Mouse (Mus musculus) lung, embryonic 14.5 days (tissue): ENCODE data around the gene Rabif. TPM values are rescaled to one million over a fixed set of nuclear protein-coding genes. Genes with fewer than 3 reads are reported as not detected.
"Not testable (repeated sequence)": the region's sequence is repeated elsewhere in the genome, so short reads cannot be mapped to it uniquely, and the experiment has no call there.

Experiments
- ATAC-seq: fragments of 200-750 bp; cut with Nextera tagmentation; 2 replicates; pipeline ENCODE4 v1.8.0; 2017; ENCODE audit warnings: mild to moderate bottlenecking, moderate TSS enrichment, moderate library complexity; ENCODE audit not compliant: insufficient read depth
- DNase-seq: peaks from one replicate; pipeline ENCODE4 v3.0.0-alpha.2; 2015
- H3K27ac ChIP-seq: fragments of 300-500 bp; sonication (generic); 2 replicates; pipeline ENCODE4 v1.5.1; 2014; ENCODE audit warnings: low read depth, mild to moderate bottlenecking, moderate library complexity
- H3K27me3 ChIP-seq: fragments of 300-500 bp; sonication (generic); 2 replicates; pipeline ENCODE4 v1.6.1; 2014; ENCODE audit warnings: low read length, control low read depth; ENCODE audit not compliant: insufficient read depth
- H3K36me3 ChIP-seq: fragments of 300-500 bp; sonication (generic); 2 replicates; pipeline ENCODE4 v1.6.1; 2014; ENCODE audit warnings: control low read depth; ENCODE audit not compliant: insufficient read depth
- H3K4me1 ChIP-seq: fragments of 300-500 bp; sonication (generic); 2 replicates; pipeline ENCODE4 v1.6.1; 2014; ENCODE audit warnings: antibody characterized with exemption, control low read depth; ENCODE audit not compliant: insufficient read depth
- H3K4me2 ChIP-seq: fragments of 300-500 bp; sonication (generic); 2 replicates; pipeline ENCODE4 v1.6.1; 2014; ENCODE audit warnings: mild to moderate bottlenecking
- H3K4me3 ChIP-seq: fragments of 300-500 bp; sonication (generic); 2 replicates; pipeline ENCODE4 v1.5.1; 2014; ENCODE audit warnings: low read depth, low read length
- H3K9ac ChIP-seq: fragments of 300-500 bp; sonication (generic); 2 replicates; pipeline ENCODE4 v1.6.1; 2014
- H3K9me3 ChIP-seq: fragments of 300-500 bp; sonication (generic); 2 replicates; pipeline ENCODE4 v1.6.1; 2016; ENCODE audit warnings: low read depth, low read length, control low read depth
- CTCF ChIP-seq: IDR thresholded peaks from 2 replicates; pipeline ENCODE4 v1.5.1; 2016; ENCODE audit warnings: antibody characterized with exemption, low read depth
- WGBS: fragments of 180-500 bp; shearing (Covaris S2); extraction: QIAGEN DNeasy Blood & Tissue Kit; methylation state at CpG from one replicate; pipeline ENCODE4 v1.1.7; 2014; 5-methylcytosine and 5-hydroxymethylcytosine counted together
- polyA plus RNA-seq: library from polyadenylated mRNA; unstranded; fragments of >200 nt; fragmentation: Nextera tagmentation; extraction: Ambion mirVana; gene quantifications from 2 replicates; pipeline ENCODE4 v1.2.1, GENCODE M21; 2014

Rabif gene
- polyA plus RNA-seq = 38.4 and 39.6 TPM in 2 replicates

GRCm38 (mm10) chr1:134494428-134495215, at the start of gene Rabif:
Gene Rabif (plus strand): TSS chr1:134494648.
- peak; percentile 99 for ATAC-seq
- DNase-seq = peak; percentile 99
- peak within 1 kb of the TSS; percentile 86 for H3K27ac ChIP-seq
- H3K4me1 ChIP-seq = 0 out of 2 replicates have a peak, but pooled peaks cover 10% of the 10 kb centered on the region
- no peaks in the 10 kb centered on the region for H3K9me3 ChIP-seq
- under 1% methylated on average over 58 of the region's 58 CpGs for WGBS
- H3K4me3 ChIP-seq = peak within 1 kb of the TSS; percentile 58
- peak within 1 kb of the TSS; percentile 63 for H3K4me2 ChIP-seq
- TF ChIP-seq CTCF = peak; percentile 67
- peak within 1 kb of the TSS; percentile 55 for H3K9ac ChIP-seq
- H3K36me3 ChIP-seq = peaks cover 10% of the 10 kb centered on the region
- no peaks in the 10 kb centered on the region for H3K27me3 ChIP-seq

- no peak for TF ChIP-seq CTCF
- no peaks in the 10 kb centered on the region for H3K4me1 ChIP-seq
- 80% methylated on average over 2 of the region's 2 CpGs for WGBS
- no peaks in the 10 kb centered on the region for H3K36me3 ChIP-seq
- no peaks in the 10 kb centered on the region for H3K27me3 ChIP-seq
- H3K4me3 ChIP-seq = no peak overlapping the region
- DNase-seq (no peak), ATAC-seq (no peak)
- no peak overlapping the region for H3K4me2 ChIP-seq
- H3K27ac ChIP-seq = no peak overlapping the region
- no peak overlapping the region for H3K9ac ChIP-seq
- H3K9me3 ChIP-seq = no peaks in the 10 kb centered on the region
Observed at GRCm38 (mm10) chr1:134445418-134445817, 49.0 kb upstream of the Rabif start.

GRCm38 (mm10) chr1:134448537-134448936, 45.9 kb upstream of the Rabif start:
- not testable (repeated sequence) for H3K4me3 ChIP-seq, H3K9me3 ChIP-seq, H3K27ac ChIP-seq, ATAC-seq, DNase-seq, H3K9ac ChIP-seq, H3K4me2 ChIP-seq, H3K36me3 ChIP-seq, H3K27me3 ChIP-seq, H3K4me1 ChIP-seq
- WGBS = 59% methylated on average over 3 of the region's 3 CpGs

GRCm38 (mm10) chr1:134450201-134450600, 44.2 kb upstream of the Rabif start:
- no peak overlapping the region for H3K27ac ChIP-seq
- H3K4me2 ChIP-seq = no peak overlapping the region
- no peaks in the 10 kb centered on the region for H3K27me3 ChIP-seq
- H3K9ac ChIP-seq = no peak overlapping the region
- ATAC-seq = no peak
- H3K9me3 ChIP-seq = no peaks in the 10 kb centered on the region
- no peak for DNase-seq
- 73% methylated on average over 4 of the region's 4 CpGs for WGBS
- no peaks in the 10 kb centered on the region for H3K4me1 ChIP-seq
- TF ChIP-seq CTCF = no peak
- H3K4me3 ChIP-seq = no peak overlapping the region
- H3K36me3 ChIP-seq = no peaks in the 10 kb centered on the region

- WGBS = 30% methylated on average over 3 of the region's 3 CpGs
- no peak overlapping the region for H3K4me2 ChIP-seq
- H3K9me3 ChIP-seq = no peaks in the 10 kb centered on the region
- no peak for ATAC-seq
- H3K27ac ChIP-seq = no peak overlapping the region
- no peaks in the 10 kb centered on the region for H3K36me3 ChIP-seq
- DNase-seq = peak; percentile 75
- 0 out of 2 replicates have a peak, but pooled peaks cover under 1% of the 10 kb centered on the region for H3K4me1 ChIP-seq
- TF ChIP-seq CTCF = peak; percentile 73
- H3K9ac ChIP-seq = no peak overlapping the region
- no peak overlapping the region for H3K4me3 ChIP-seq
- no peaks in the 10 kb centered on the region for H3K27me3 ChIP-seq
Observed at GRCm38 (mm10) chr1:134450986-134451385, 43.5 kb upstream of the Rabif start.

GRCm38 (mm10) chr1:134454904-134455824, 39.3 kb upstream of the Rabif start, which contains the start of gene Klhl12:
Gene Klhl12 (plus strand): TSS chr1:134455531.
- Histone ChIP-seq H3K4me2 (peak within 1 kb of the TSS; percentile 63), H3K9ac (peak within 1 kb of the TSS; percentile 95), H3K4me1 (0 out of 2 replicates have a peak, but pooled peaks cover 4% of the 10 kb centered on the region), H3K9me3 (no peaks in the 10 kb centered on the region), H3K27me3 (no peaks in the 10 kb centered on the region), H3K4me3 (peak within 1 kb of the TSS; percentile 85), H3K27ac (peak within 1 kb of the TSS; percentile 63), H3K36me3 (peaks cover 19% of the 10 kb centered on the region)
- peak; percentile 92 for ATAC-seq
- DNase-seq = peak; percentile 95
- TF ChIP-seq CTCF = no peak
- under 1% methylated on average over 61 of the region's 61 CpGs for WGBS
